Mouse (Mus musculus) olfactory bulb, adult 2 months (tissue): Measurements from ENCODE around the gene Wars2.

Source experiments
- CTCF ChIP-seq: fragments of 200-500 bp; IDR thresholded peaks from 2 replicates; pipeline ENCODE4 v1.5.1; 2012; ENCODE audit warnings: low read depth, mild to moderate bottlenecking, low read length, moderate library complexity; ENCODE audit not compliant: insufficient read depth
- POLR2A ChIP-seq: fragments of 200-500 bp; IDR thresholded peaks from 2 replicates; pipeline ENCODE4 v1.6.1; 2012; ENCODE audit warnings: mild to moderate bottlenecking, low read depth, low read length, moderate library complexity; ENCODE audit not compliant: insufficient read depth

- TF ChIP-seq POLR2A (no peak), CTCF (no peak)
These were observed 44.1 kb upstream of the Wars2 start for GRCm38 (mm10) chr3:99096816-99097215.
